Mouse (Mus musculus): ENCODE measurements around the gene Zdhhc18.

DNA sequence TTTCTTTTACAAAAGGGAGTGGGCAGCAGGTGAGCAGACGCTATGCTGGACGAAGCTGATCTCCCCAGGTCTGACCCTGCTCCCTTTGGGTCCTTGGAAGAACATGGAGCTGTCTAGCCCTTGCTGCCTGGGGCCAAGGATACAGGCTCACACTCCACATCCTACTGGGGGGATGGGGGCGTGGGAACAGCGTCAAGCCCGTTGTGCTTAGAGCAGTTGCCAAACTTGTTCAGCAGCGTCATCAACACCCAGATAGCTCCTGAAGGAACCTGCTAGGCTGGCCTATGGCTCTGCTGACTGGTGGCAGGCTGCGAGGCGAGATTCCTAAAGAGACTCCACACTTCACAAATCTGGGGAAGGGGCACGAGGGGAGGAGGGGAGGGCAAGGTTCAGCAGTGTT is 44.6 kb downstream of the Zdhhc18 start:
- TF ChIP-seq MYC (IDR thresholded peaks at IDR 0.05; ENCODE audit: low read depth, low read length), result no peak
- TF ChIP-seq CTCF (IDR thresholded peaks at IDR 0.05 in 2 of 3, conservative IDR thresholded peaks at IDR 0.05 in 1 of 3; ENCODE audit: control insufficient read depth in 1 of 3, insufficient read depth in 1 of 3, low read depth in 2 of 3, low read length in 3 of 3, poor library complexity in 1 of 3, severe bottlenecking in 1 of 3), result no peak
- no peak for TF ChIP-seq POLR2A (IDR thresholded peaks at IDR 0.05; ENCODE audit: control insufficient read depth in 1 of 2, insufficient read depth in 1 of 2, low read depth in 1 of 2, low read length in 2 of 2, poor library complexity in 1 of 2)
- TF ChIP-seq SIN3A (IDR thresholded peaks at IDR 0.05; ENCODE audit: low read length), result no peak
- no peak for TF ChIP-seq UBTF (IDR thresholded peaks at IDR 0.05; ENCODE audit: borderline replicate concordance, insufficient read depth, low read depth, low read length)
- TF ChIP-seq MAX (IDR thresholded peaks at IDR 0.05; ENCODE audit: low read length), result no peak
- TF ChIP-seq ZC3H11A (IDR thresholded peaks at IDR 0.05; ENCODE audit: low read depth, low read length), result no peak
- TF ChIP-seq GATA1 (IDR thresholded peaks at IDR 0.05; ENCODE audit: low read depth, low read length), result no peak
- TF ChIP-seq HCFC1 (IDR thresholded peaks at IDR 0.05; ENCODE audit: low read depth, low read length), result no peak
- no peak for TF ChIP-seq TAL1 (IDR thresholded peaks at IDR 0.05; ENCODE audit: low read length)
- TF ChIP-seq MAFK (IDR thresholded peaks at IDR 0.05; ENCODE audit: borderline replicate concordance, low read depth, low read length), result no peak
